Mouse (Mus musculus) CH12.LX (cell line): ENCODE results near the gene Tnfsf13b. TPM values are rescaled to one million over a fixed set of nuclear protein-coding genes. Genes with fewer than 3 reads are reported as not detected.

Experiments
- DNase-seq: peaks from one replicate; pipeline ENCODE4 v3.0.0-alpha.2; 2013; ENCODE audit errors: extremely low read depth
- H3K27ac ChIP-seq: 2 replicates; pipeline ENCODE4 v1.5.1; 2012; ENCODE audit warnings: low read depth, mild to moderate bottlenecking, control low read depth, moderate library complexity; ENCODE audit not compliant: insufficient read depth
- H3K27me3 ChIP-seq: replicated peaks from 2 replicates; pipeline ENCODE3; 2012; ENCODE audit warnings: inconsistent platforms
- H3K36me3 ChIP-seq, 2 experiments: replicated peaks in 1 of 2; 2 replicates each; pipeline versions ENCODE3 to v1.6.1; 2012; ENCODE audit warnings: inconsistent platforms in 1 of 2, low read length in 1 of 2, mild to moderate bottlenecking in 1 of 2, mixed read lengths in 1 of 2, moderate library complexity in 1 of 2; ENCODE audit not compliant: control insufficient read depth in 1 of 2, insufficient read depth in 1 of 2
- H3K4me1 ChIP-seq, 2 experiments: 2 replicates each; pipeline ENCODE4 v1.6.1; 2012; ENCODE audit warnings: inconsistent platforms in 1 of 2, moderate library complexity in 1 of 2; ENCODE audit not compliant: insufficient read depth in 2 of 2, control insufficient read depth in 1 of 2
- H3K4me2 ChIP-seq: 2 replicates; pipeline ENCODE4 v1.6.1; 2012; ENCODE audit warnings: low read depth, mild to moderate bottlenecking, control low read depth; ENCODE audit not compliant: poor library complexity, insufficient read depth, severe bottlenecking
- H3K4me3 ChIP-seq, 3 experiments: fragments of 150-350 bp in 1 of 3; sonication (generic) in 1 of 3; replicated peaks in 1 of 3; 2 replicates each; pipeline versions ENCODE3 to v1.5.1; 2011 to 2012; ENCODE audit warnings: low read depth in 2 of 3, low read length in 2 of 3, mild to moderate bottlenecking in 2 of 3, moderate library complexity in 2 of 3, control low read depth in 1 of 3, improper control_type of control experiment in 1 of 3, inconsistent platforms in 1 of 3, mixed read lengths in 1 of 3; ENCODE audit not compliant: poor library complexity in 1 of 3
- H3K79me2 ChIP-seq: replicated peaks from 2 replicates; pipeline ENCODE4 v1.6.1; 2012; ENCODE audit warnings: mild to moderate bottlenecking, moderate library complexity; ENCODE audit not compliant: control insufficient read depth, poor library complexity, insufficient read depth, severe bottlenecking; ENCODE audit errors: extremely low read depth
- H3K9ac ChIP-seq: 2 replicates; pipeline ENCODE4 v1.6.1; 2012; ENCODE audit warnings: low read depth, mild to moderate bottlenecking, control low read depth, moderate library complexity; ENCODE audit not compliant: insufficient read depth
- H3K9me3 ChIP-seq: replicated peaks from 2 replicates; pipeline ENCODE3; 2012; ENCODE audit warnings: low read length, inconsistent platforms, mixed read lengths
- CHD1 ChIP-seq: IDR thresholded peaks from 2 replicates; pipeline ENCODE4 v1.6.1; 2012; ENCODE audit warnings: low read depth, low read length, improper control_type of control experiment, inconsistent platforms
- CHD2 ChIP-seq: IDR thresholded peaks from 2 replicates; pipeline ENCODE4 v1.6.1; 2011; ENCODE audit warnings: low read length, improper control_type of control experiment
- CTCF ChIP-seq, 2 experiments: IDR thresholded peaks in 1 of 2; conservative IDR thresholded peaks in 1 of 2; 2 replicates each; pipeline ENCODE4 v1.5.1; 2011 to 2012; ENCODE audit warnings: low read depth in 2 of 2, low read length in 2 of 2, improper control_type of control experiment in 1 of 2, inconsistent platforms in 1 of 2, mild to moderate bottlenecking in 1 of 2, moderate library complexity in 1 of 2
- E2F4 ChIP-seq: IDR thresholded peaks from 2 replicates; pipeline ENCODE4 v1.6.1; 2011; ENCODE audit warnings: low read depth, low read length, improper control_type of control experiment; ENCODE audit not compliant: insufficient replicate concordance
- GABPA ChIP-seq: IDR thresholded peaks from 2 replicates; pipeline ENCODE4 v1.6.1; 2012; ENCODE audit warnings: low read depth, low read length, improper control_type of control experiment, inconsistent platforms; ENCODE audit not compliant: insufficient replicate concordance
- HCFC1 ChIP-seq: IDR thresholded peaks from 2 replicates; pipeline ENCODE4 v1.6.1; 2012; ENCODE audit warnings: low read depth, mild to moderate bottlenecking, inconsistent platforms, low read length, improper control_type of control experiment
- JUN ChIP-seq: IDR thresholded peaks from 2 replicates; pipeline ENCODE4 v1.6.1; 2011; ENCODE audit warnings: low read depth, mild to moderate bottlenecking, low read length, improper control_type of control experiment, moderate library complexity; ENCODE audit not compliant: insufficient read depth
- JUND ChIP-seq: conservative IDR thresholded peaks from 2 replicates; pipeline ENCODE4 v1.6.1; 2011; ENCODE audit warnings: low read depth, low read length, improper control_type of control experiment
- KAT2A ChIP-seq: IDR thresholded peaks from 2 replicates; pipeline ENCODE4 v1.6.1; 2012; ENCODE audit warnings: low read length, improper control_type of control experiment, inconsistent platforms; ENCODE audit not compliant: insufficient replicate concordance
- MAFK ChIP-seq: IDR thresholded peaks from 2 replicates; pipeline ENCODE4 v1.6.1; 2011; ENCODE audit warnings: low read length, improper control_type of control experiment; ENCODE audit not compliant: insufficient replicate concordance
- MAZ ChIP-seq: IDR thresholded peaks from 2 replicates; pipeline ENCODE4 v1.6.1; 2012; ENCODE audit warnings: low read depth, mild to moderate bottlenecking, inconsistent platforms, low read length, improper control_type of control experiment, moderate library complexity
- MEF2A ChIP-seq: IDR thresholded peaks from 2 replicates; pipeline ENCODE4 v1.6.1; 2014; ENCODE audit warnings: low read depth, mild to moderate bottlenecking, inconsistent platforms, low read length, improper control_type of control experiment, borderline replicate concordance
- POLR2A ChIP-seq: IDR thresholded peaks from 2 replicates; pipeline ENCODE4 v1.6.1; 2011; ENCODE audit warnings: low read depth, mild to moderate bottlenecking, improper control_type of control experiment, low read length
- POLR2AphosphoS2 ChIP-seq: IDR thresholded peaks from 2 replicates; pipeline ENCODE4 v1.6.1; 2011; ENCODE audit warnings: low read depth, low read length, improper control_type of control experiment
- SIN3A ChIP-seq: IDR thresholded peaks from 2 replicates; pipeline ENCODE4 v1.6.1; 2012; ENCODE audit warnings: low read length, improper control_type of control experiment, inconsistent platforms
- UBTF ChIP-seq: IDR thresholded peaks from 2 replicates; pipeline ENCODE4 v1.6.1; 2012; ENCODE audit warnings: low read depth, mild to moderate bottlenecking, inconsistent platforms, low read length, improper control_type of control experiment, moderate library complexity
- ZC3H11A ChIP-seq: IDR thresholded peaks from 2 replicates; pipeline ENCODE4 v1.6.1; 2012; ENCODE audit warnings: low read depth, mild to moderate bottlenecking, inconsistent platforms, low read length, improper control_type of control experiment
- dilution Hi-C: fragments of 300-500 bp; cut with MboI; formaldehyde crosslinking; loops from 2 replicates; pipeline ENCODE4 v1.14.3; 2020; ENCODE audit warnings: low sequenced_read_pairs; ENCODE audit not compliant: extremely low pct_unique_long_range_greater_than_20kb, extremely low pct_ligation_motif_present
- in situ Hi-C: fragments of 300-500 bp; cut with MboI; formaldehyde crosslinking; loops from 3 replicates; pipeline ENCODE4 v1.14.3; 2019; ENCODE audit warnings: low sequenced_read_pairs, low pct_ligation_motif_present, low pct_unique_long_range_greater_than_20kb, mixed read lengths
- polyA plus RNA-seq: library from polyadenylated mRNA; unstranded; fragments of >175 nt; gene quantifications from 2 replicates; pipeline ENCODE4 v1.2.1, GENCODE M21; 2012; ENCODE audit warnings: low read depth; ENCODE audit not compliant: insufficient read length
- total RNA-seq, 2 experiments: library from RNA; depleted of rRNA; stranded (reverse); fragments of 300-350 nt in 1 of 2; fragments of >200 nt in 1 of 2; gene quantifications; 2 replicates each; pipeline ENCODE4 v1.2.3; 2012 to 2014

The Tnfsf13b gene
- total and polyA plus RNA-seq, 3 experiments = 0.04 to 2.5 (median 0.85) TPM

- Histone ChIP-seq H3K9me3 (no peaks in the 10 kb centered on the region), H3K27me3 (no peaks in the 10 kb centered on the region), H3K36me3 (no peaks in the 10 kb centered on the region), H3K4me1 (no peaks in the 10 kb centered on the region), H3K79me2 (no peaks in the 10 kb centered on the region), H3K27ac (no peak overlapping the region), H3K4me3 (no peak overlapping the region), H3K9ac (no peak overlapping the region), H3K4me2 (no peak overlapping the region)
- dilution Hi-C loops (no loop called here), in situ Hi-C loops (loop anchor here (25.0 kb wide), 1 partner anchor 367 kb away; no protein-coding TSS in a partner anchor)
- no peak for DNase-seq
- TF ChIP-seq SIN3A (no peak), GABPA (no peak), POLR2A (no peak), MEF2A (no peak), MAFK (no peak), HCFC1 (no peak), CTCF (conservative IDR thresholded peaks at IDR 0.05 in 1 of 2, IDR thresholded peaks at IDR 0.05 in 1 of 2; ENCODE audit: low read depth in 2 of 2, low read length in 2 of 2) (no peak), ZC3H11A (no peak), POLR2AphosphoS2 (no peak), E2F4 (no peak), JUND (no peak), UBTF (no peak), CHD2 (no peak), MAZ (no peak)
Observed at GRCm38 (mm10) chr8:10045743-10046142, 39.5 kb downstream of the Tnfsf13b start.

- TF ChIP-seq KAT2A = no peak
- no peak for TF ChIP-seq POLR2AphosphoS2
- no peak for TF ChIP-seq CTCF (conservative IDR thresholded peaks at IDR 0.05 in 1 of 2, IDR thresholded peaks at IDR 0.05 in 1 of 2; ENCODE audit: low read depth in 2 of 2, low read length in 2 of 2)
- TF ChIP-seq JUN = no peak
- TF ChIP-seq SIN3A = no peak
- no peak for TF ChIP-seq E2F4
- no peak for TF ChIP-seq CHD1
- dilution Hi-C loops (no loop called here), in situ Hi-C loops (loop anchor here (25.0 kb wide), 1 partner anchor 363 kb away; no protein-coding TSS in a partner anchor)
Observed at GRCm38 (mm10) chr8:10049162-10049561, 42.9 kb downstream of the Tnfsf13b start.

More at GRCm38 (mm10) chr8:10049162-10049561, 42.9 kb downstream of the Tnfsf13b start:
- no peak overlapping the region for H3K4me3 ChIP-seq
- H3K4me1 ChIP-seq = peaks cover 0 to 4% of the 10 kb centered on the region in 2 experiments; a peak in 1 of 4 replicates
- H3K9me3 ChIP-seq = no peaks in the 10 kb centered on the region
- no peak for DNase-seq
- no peaks in the 10 kb centered on the region for H3K27me3 ChIP-seq
- no peaks in the 10 kb centered on the region for H3K36me3 ChIP-seq
- no peak overlapping the region for H3K27ac ChIP-seq
- no peaks in the 10 kb centered on the region for H3K79me2 ChIP-seq
- no peak overlapping the region for H3K9ac ChIP-seq
- no peak overlapping the region for H3K4me2 ChIP-seq
